Mouse (Mus musculus) c-Kit-positive CD71-positive TER-119-negative erythroid progenitor cells, embryonic 14.5 days (primary cell): ENCODE results near the gene Gm28308.

Experiments
- DNase-seq: peaks from one replicate; pipeline ENCODE4 v3.0.0-alpha.2; 2013; ENCODE audit warnings: low read depth

The Gm28308 gene

DNA sequence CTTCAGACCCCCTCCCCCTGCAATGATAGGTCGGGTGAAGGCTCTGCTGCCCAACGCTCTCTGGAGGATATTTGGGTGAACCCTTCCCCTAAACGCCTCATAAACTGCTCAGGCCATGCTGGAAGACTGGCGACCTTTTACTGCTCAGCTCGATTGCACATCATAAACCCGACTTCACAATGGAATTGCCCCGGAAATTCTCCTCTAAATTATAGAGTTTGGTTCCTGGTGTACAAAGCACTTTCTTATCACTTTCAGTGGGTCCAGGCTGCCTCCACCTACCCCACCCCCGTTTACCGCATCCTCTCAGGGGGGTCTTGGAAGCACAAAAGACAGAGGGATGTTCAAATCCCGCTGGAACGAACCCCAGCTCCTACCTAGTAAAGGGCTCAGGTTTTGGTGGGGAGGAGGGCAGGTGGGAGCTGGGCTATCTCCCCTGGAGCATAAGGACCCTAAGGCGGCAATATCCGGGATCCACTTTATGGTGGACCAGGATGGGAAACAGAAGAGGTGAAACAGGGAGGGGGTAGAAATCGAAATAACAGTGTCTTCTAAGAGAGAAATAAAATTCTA lies 5.6 kb upstream of the Gm28308 start:
- DNase-seq, result no peak

DNA sequence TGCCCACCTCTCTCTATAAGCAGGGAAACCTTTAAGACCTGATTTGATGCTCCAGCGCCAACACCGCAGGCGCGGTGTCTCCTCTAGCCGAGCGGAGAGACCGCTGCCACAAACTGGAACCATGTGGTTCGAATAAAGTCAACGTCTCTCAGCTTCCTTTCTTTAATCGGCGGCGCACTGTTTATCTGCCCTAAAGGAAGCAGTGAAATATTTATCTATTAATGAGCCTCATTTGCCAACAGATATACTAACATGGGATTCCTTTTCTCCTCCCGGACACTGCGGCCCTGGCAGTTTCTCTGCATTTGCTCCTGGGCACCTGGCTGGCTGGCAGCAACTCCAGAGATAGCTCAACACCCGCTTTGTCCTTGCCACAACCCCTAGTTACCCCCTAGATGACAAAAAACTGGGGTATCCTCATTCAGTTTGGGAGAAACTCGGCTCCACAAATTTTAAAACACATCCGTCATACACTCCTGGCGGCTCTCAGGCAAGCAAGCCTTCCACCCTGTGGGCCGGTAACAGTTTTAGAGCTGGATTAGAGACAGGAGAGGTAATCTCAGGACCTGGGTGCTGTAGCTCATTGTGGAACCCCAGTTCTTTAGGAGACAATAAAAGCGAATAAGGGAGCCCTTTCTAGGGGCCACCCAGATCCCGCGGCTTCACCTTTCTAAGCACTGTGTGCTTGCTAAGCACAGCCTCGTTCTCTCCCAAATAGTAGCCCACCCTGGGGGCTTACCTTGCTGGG lies 4.9 kb upstream of the Gm28308 start:
- DNase-seq, result no peak

DNA sequence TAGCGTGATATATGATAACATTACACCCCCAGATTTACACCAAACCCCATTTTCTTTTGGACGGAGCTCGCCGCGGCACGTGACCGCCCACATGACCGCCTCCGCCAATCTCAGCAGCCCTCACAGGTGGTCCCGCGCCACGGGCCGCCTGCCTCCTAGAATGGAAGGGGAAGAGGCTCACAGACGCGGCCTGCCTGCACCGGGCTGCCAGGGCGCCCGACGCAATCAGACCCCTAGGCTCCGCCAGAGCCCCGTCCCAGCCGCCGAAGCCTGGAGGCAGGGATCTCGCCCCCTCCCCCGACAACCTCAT lies 4.3 kb upstream of the Gm28308 start:
- no peak for DNase-seq

DNA sequence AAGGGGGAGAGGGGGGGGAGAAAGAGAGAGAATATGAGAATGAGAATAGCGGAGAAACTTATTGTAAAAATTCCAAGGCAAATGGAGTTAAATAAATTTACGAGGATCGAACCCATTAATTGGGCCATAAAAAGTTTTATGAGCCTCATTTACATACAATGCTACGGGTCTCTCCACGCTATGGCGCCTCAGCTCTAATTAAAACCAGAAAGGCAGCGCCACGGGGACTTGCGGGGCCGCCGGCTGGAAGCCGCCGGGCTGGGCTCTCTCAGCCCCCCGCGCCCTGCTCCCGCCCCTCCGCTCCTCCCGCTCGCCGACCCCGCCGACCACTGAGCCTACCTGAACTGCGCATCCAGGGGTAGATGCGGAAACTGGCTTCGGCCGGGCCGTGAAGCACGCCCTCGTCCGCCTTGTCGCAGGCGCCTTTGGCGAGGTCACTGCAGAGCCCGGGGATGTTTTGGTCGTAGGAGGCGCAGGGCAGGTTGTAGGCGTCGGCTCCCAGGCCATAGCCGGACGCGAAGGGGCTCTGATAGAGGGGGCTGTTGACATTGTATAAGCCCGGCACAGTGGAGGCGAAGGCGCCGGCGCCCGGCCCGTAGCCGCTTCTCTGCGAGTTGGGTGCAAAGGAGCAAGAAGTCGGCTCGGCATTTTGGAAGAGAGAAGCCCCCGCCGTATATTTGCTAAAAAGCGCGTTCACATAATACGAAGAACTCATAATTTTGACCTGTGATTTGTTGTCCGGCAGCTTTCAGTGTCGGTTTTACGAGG lies 3.7 kb upstream of the Gm28308 start:
- DNase-seq, result no peak

DNA sequence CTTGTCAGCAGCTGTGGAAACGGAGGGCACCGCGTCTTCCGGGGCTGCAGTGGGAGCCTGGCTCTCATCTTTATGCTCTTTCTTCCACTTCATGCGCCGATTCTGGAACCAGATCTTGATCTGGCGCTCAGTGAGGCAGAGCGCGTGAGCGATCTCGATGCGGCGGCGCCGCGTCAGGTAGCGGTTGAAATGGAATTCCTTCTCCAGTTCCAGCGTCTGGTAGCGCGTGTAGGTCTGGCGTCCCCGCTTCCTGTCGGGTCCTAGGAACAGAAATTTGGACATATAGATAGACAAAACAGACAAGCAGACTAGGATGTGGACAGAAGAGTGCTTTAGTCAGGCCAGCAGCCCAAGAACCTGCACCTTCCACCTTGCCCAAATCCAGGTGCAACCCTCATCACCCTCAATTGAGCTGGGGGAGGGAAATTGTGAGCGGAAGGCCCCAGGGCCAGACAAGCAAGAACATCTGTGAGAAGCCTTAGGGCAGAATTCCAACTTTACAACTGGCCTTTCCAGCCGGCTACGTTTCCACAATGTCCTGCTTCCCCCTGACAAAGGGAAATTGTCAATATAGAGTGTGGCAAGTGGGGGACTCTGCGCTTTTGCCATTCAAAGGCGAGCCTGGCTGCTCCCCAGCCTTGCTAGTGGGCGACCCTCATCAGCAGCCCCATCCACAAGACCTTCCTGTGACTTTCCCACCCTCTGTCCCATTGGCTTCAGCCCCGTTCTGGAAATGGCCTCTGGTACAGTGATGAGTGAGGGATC lies 2.8 kb upstream of the Gm28308 start:
- no peak for DNase-seq

DNA sequence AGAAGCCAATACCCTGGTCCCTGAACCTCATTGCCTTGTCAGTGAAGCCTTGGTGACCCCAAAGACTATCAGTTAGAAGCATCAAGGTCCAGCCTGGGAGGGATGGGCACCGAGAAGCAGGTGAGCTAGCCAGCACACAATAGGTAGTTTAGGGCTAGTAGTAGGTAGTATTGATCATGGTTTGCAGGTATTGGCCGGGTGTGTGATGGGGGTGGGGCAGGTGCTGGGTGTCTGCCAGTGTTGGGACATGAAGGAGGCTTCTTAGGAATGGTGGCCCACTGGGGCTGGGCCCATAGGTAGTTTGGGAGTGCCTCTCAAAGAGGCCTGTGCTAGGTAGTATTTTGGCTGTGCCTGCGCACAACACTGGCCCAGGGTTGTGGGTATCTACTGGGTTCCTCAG lies 1.9 kb upstream of the Gm28308 start:
- DNase-seq, result no peak

DNA sequence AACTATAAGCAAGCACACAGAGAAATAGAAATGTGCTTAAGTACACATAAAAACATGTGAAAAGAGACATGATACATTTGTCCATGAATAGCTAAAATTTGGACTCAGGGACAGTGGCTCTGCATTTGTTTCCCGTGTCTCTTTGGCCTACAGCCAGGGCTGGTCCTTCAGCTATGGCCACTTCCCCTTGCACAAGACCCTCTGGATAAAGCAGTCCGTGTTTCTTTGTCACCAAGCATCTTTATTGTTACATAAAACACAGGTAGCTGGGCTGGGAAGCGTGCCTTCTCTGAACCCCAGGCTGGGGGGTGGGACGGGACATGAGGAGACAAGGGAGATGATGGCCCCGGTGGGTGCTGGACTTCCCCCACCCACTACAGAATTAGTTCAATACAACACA lies 1.1 kb upstream of the Gm28308 start:
- DNase-seq, result no peak

DNA sequence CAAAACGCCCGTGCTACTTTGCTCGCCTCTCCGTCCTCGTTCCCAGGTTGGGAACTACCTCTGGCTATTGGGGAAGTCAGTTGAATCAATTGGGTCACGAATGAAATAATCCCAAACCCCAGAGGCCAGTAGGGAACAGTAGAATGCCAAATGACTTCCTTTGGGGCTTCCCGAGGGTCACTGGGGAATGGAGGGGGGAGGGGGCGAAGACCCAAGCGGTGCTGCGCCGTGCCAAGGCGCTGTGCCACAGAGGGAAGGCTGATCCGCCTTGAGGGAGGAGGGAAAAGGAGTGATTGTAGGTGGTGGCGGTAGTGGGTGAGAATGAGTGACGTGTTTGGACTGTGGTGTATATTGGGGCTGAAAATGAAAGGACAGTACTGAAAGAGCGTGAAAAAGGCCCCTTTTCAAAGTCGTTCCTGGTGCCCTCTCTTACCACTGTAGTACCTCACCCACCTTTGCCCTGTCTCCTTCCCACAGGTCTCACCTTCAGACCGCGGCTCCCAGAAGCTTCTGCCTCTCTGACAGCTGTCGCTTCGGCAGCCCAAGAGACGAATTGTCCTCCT lies 502 bp downstream of the Gm28308 start:
- DNase-seq, result no peak

DNA sequence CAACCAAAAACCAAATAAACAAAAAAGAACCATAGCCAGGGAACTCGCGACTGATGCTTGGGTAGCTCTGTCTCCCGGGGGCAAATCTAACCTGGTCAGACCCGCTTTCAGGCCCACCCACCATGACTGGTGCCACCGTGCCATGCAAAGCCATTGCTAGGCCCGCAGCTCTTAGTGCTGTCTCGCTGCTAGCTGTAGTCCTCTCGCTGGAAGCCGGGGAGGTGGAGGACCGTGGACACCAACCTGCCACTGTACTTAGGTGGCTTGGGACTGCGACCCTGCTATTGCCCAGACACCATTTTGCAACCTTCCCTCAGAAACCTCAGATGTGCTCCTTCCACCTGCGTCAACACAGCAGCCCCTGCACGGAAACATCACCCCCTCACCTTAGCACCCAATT lies 1.2 kb downstream of the Gm28308 start:
- no peak for DNase-seq

DNA sequence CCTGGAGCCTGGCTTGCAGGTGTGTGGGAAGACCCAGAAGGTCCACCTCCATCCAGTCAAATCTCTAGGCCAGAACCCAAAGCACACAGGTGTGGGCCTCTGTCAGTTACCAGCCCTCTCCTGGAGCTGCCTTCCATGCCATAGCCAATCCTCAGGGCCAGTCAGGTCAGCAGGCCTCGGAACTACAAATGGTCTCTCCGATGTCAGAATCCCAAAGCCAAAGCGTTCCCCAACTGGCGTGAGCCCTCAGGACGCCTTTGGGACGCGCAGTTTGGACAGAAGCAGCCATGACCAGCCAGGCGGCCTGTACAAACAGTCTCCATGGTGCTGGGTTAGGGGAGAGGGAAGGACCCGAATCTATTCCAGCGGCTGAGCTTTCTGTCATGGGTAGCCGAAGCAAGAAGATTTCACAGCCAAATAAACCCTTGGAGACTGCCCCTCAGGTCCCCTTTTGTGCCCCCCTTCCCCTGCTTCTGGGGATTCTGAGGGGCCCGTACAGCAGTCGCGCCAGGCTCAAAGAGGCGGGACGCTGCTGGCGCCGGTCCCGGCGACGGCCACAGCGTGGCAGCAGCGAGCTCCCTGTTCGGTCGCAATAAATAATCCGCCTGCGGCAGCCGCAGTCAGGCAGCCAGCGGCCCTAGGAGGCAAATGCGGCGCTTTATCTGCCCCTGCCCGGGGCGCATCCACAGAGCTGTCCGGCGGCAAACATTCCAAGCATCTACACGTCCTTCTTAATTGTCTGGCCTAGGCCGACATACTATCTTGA lies 1.8 kb downstream of the Gm28308 start:
- no peak for DNase-seq

DNA sequence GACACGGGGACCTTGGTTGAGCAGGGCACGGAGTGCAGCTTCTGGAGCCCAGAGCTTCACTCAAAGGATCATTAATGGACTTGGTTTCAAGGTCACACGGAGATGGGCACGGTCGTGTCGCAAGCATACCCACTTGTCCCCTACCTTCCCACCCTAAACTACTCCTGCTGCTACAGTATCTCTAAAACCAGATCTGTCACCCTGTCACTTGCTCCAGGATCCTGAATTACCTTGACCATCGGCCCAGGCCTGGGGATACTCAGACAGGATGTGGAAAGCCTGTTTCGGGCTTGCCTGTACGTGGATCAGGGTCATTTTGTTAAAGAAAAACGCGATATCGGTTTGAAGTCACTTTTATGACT lies 3.5 kb downstream of the Gm28308 start:
- no peak for DNase-seq

DNA sequence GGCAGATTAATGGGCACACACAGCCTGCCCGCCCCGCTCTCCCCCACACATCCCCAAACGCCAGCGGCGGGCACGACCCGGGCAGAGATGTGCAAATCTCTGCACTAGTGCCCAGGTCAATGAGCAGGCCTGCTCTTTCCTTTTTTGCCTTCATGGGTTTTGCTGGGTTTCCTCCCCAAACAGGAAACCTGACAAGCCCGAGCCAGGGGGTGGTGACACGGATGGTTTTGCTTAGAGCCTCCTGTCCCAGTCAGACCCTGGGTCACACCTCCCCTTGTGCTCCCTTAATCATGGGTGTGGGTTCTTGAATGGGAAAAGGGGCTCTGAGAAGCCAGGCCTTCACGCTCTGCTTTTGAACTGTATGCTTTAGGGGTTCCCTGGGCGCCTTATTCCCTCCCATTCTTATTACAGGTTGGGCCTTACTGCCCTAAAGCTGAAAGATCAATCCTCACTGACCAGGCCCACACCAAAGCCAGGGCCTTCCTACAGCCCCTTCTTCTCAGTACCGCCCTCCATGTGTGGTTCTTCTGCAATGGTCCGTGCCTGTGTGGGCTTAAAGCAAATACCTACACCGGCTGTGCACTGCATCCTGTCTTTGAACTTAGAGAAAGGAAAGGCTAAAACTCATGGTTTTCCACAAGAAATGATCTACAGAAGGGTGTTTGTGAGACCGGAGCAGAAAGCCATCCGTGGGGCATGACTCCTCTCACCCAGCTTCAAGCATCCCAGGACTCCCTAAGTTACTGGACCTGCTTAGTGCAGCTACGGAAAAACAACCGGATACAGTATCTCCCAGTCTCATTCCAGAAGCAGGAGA lies 4.1 kb downstream of the Gm28308 start:
- no peak for DNase-seq

DNA sequence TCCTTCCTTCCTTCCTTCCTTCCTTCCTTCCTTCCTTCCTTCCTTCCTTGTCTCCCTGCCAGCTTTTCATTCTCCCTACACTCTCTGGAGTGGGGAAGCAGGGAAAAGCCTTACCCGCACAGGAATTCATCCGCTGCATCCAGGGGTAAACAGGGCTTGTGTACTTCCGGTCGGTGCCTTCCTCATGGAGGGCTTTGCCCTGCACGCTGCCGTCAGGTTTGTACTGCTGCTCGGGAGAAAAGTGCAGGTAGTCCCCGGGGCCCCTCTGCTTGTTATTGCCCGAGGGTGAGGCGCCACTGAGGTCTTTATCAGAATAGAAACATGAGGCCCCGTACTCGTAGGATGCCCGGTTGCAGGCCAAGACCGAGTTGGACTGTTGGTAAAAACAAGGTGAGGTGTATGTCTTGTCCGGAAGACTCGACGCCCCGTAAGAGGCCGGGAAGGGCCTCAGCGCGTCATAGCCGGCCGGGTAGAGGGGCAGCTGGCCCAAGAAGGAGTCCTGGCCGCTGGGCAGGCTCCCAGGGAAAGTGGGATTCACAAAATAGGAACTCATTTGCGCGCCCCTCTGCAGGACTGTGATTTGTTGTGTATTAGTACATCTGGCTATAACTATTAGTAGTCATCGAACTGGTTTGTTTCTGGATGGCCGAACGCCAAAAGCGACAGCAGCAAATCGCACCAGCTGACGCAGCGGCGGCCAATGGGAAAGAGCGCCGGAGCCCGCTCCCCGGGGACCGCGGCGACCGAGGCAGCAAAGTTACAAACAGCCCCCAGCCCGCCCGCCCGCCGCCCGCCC lies 4.9 kb downstream of the Gm28308 start, which contains the start of gene Hoxa6:
Hoxa6 (minus strand) TSS at position 651 of the 796 bp plus-strand sequence.
- no peak for DNase-seq

DNA sequence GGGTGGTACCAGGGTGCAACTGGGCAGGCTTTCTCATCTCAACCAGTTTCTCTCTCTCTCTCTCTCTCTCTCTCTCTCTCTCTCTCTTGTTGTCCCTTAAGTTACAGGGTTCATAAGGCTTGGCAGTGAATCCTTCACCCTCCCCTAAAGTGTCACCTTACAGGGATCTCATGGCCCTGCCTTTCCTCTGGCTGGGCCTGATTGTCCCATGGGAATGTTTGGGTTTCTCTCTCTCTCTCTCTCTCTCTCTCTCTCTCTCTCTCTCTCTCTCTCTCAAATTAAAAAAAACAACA lies 5.5 kb downstream of the Gm28308 start:
- DNase-seq, result no peak

DNA sequence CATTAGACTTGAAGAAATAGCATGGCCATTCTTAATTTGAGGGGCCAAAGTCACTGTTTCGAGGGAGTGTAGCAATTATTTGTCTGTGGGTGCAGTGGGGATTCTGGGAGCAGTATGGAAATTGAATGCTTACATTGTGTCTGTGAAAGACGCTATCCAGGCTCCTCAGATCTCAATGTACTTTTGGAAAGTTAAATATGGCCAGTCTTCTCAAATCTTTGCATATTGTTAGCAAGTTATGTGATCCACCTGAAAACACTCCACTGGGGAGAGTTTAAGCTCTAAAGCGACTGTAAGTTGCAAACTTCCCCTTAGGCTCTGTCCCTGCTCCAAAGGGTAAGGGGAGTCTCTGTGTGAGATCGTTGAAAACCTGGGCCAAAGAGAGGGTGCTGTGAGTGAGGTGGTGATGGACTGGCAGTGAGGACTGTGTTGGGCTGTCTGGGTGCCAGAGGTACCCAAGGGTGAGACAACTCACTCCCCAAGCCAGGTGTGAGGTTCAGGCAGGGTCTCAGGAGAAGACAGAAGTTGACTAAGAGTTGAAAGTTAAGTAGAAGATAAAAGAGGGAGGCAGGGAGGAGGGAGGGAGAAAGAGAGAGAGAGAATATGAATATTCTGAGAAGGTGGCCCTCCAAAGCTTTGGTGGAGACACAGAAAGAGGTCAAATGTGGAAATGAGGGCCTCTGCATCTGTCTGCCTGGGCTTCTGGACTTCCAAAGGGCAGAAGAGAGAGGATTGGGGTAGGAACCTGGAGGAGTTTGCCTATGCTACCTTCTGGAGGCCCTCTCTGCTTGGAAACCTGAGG lies 6.1 kb downstream of the Gm28308 start:
- DNase-seq, result no peak

DNA sequence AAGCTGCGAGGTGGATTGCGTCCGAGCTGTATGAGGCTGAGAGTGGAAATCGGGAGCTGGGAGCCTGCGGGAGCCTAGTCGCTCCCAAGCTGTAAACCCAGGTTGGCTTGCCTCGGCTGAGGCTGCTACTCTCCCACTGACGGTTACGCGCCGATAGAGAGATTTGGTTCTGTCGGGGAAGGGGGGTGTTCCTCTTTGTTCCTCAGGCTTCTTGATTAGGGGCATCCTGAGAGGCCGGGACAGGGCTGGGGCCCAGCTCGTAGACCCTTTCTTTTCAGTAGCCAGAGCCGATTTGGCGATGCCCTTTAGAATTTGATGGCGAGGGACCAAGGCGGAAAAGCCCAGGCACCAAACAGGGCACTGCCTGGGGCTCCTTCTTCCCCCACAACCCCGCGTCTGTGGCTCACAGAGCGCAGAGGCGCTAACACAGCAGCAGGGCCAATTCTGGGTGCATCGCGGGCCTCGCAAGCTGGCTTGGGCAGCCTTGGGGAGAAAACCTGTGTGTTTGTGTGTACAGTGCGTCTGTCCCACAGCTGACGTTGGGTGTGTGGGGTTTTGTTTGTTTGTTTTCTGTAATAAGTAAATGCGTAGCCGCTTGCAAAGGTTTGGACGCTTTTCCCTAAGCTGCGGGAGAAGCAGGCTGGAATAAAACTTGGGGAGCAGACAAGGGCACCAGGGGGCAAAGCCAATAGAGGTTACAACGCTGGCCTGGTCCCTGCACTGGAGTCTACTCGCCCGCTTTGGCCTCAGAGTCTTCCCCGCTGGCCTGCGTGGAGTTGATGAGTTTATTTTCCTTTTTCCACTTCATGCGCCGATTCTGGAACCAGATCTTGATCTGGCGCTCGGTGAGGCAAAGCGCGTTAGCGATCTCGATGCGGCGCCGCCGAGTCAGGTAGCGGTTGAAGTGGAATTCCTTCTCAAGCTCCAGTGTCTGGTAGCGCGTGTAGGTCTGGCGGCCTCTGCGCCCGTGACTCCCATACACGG lies 7.2 kb downstream of the Gm28308 start:
- no peak for DNase-seq

DNA sequence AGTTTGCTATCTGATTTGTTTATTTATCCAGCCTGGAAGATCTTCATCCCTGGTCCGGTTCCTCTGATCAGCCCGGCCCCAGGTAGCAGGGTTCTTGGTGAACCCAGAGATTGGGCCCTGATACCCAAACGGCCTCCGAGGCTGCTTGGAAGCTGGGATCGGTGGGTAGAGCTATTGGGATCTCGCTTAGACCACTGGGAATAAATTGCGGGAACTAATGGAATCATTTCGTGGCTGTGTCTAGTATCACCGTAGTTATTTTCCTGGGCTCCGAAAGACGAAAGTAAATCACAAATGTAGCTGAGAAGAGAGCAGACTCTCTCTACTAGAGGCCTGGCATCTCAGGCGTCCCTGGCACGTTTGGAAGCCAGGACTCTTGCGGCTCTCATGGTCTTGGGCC lies 7.9 kb downstream of the Gm28308 start:
- DNase-seq, result no peak
